Mouse (Mus musculus) liver, embryonic 14 days (tissue): ENCODE data around the gene Tox3. TPM values are rescaled to one million over a fixed set of nuclear protein-coding genes. Genes with fewer than 3 reads are reported as not detected.

Source experiments
- polyA plus RNA-seq: library from polyadenylated mRNA; depleted of rRNA; stranded (reverse); fragments of >200 nt; gene quantifications from 2 replicates; pipeline ENCODE4 v1.2.3, GENCODE M21; 2012; rRNA removed

Tox3 gene
- polyA plus RNA-seq = 0.10 and 0.21 TPM in 2 replicates

GRCm38 (mm10) chr8:90348178-90348925, at the start of gene Tox3:
Gene Tox3 (minus strand): TSS chr8:90348343.

